Mouse (Mus musculus) megakaryocyte progenitor cell, adult 5-6 weeks (primary cell): ENCODE results near the gene Plk3. TPM values are rescaled to one million over a fixed set of nuclear protein-coding genes. Genes with fewer than 3 reads are reported as not detected.
"Not testable (repeated sequence)": the region's sequence is repeated elsewhere in the genome, so short reads cannot be mapped to it uniquely, and the experiment has no call there.

Experiments used
- ATAC-seq: replicated peaks from 2 replicates; pipeline ENCODE4 v1.8.0; 2016; ENCODE audit warnings: mild to moderate bottlenecking, moderate TSS enrichment, inconsistent platforms; ENCODE audit not compliant: poor library complexity
- total RNA-seq, 2 experiments: library from RNA; stranded (forward) in 1 of 2; stranded (reverse) in 1 of 2; fragments of 157-497, 149-512 nt in 1 of 2; fragments of 200-1000 nt in 1 of 2; gene quantifications; 2 replicates each; pipeline versions ENCODE4 v1.2.3 to v1.2.4; 2015 to 2017

The Plk3 gene
- total RNA-seq (2015), result 1.4 and 2.0 TPM in 2 replicates
- 1.1 and 4.1 TPM in 2 replicates for total RNA-seq (2017)

DNA sequence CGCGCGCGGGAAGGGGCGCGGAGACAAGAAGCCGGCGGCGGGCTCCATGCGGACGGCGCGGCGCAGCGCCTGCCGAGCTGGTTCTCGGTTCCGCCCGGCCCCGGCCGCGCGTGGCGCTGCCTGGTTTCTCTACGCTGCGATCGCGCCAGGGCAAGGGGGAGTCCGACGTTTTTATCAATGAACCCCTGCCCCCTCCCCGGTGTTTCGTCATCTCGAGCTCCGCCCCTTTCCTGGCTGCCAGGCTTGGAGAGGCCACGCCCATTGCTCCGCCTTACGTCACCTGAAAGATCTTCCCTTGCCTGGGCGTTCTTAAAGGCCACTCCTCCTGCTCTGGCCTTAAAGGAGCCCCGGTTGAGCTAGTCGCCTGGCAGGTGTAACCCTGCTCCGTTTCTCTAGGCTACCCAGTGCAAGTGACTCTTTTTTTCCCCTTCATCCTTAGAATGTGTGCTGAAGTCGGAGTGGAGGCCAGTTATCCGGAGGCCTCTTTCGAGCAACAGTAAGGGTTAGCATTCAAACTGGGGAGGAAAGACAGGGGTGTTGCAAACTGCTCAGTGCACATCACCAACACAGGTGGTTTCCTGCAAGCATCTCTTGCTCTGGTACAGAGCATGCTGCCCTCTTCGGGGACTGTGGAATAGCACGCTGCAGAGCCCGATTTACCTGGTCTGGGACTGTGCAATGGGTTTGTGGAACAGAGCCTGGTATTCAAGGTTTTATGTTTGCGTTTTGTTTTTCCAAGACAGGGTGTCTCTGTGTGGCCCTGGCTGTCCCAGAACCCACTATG is at the start of gene Plk3:
Gene Plk3, minus strand, starts transcription at position 147 of the 784 bp plus-strand sequence.
- peak; percentile 93 for ATAC-seq

DNA sequence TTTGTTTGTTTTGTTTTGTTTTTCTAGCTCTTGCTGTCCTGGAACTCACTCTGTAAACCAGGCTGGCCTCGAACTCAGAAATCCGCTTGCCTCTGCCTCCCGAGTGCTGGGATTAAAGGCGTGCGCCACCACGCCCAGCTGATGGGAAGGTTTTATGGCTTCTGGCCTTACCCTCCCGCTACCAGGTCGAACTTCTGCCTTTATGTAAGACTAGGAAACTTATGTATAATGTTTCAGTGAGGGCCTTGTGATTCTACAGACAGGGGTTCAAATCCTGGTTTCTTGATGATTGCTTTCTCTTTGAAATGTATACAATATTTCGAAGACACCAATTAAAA is 49.0 kb upstream of the Plk3 start:
- not testable (repeated sequence) for ATAC-seq

DNA sequence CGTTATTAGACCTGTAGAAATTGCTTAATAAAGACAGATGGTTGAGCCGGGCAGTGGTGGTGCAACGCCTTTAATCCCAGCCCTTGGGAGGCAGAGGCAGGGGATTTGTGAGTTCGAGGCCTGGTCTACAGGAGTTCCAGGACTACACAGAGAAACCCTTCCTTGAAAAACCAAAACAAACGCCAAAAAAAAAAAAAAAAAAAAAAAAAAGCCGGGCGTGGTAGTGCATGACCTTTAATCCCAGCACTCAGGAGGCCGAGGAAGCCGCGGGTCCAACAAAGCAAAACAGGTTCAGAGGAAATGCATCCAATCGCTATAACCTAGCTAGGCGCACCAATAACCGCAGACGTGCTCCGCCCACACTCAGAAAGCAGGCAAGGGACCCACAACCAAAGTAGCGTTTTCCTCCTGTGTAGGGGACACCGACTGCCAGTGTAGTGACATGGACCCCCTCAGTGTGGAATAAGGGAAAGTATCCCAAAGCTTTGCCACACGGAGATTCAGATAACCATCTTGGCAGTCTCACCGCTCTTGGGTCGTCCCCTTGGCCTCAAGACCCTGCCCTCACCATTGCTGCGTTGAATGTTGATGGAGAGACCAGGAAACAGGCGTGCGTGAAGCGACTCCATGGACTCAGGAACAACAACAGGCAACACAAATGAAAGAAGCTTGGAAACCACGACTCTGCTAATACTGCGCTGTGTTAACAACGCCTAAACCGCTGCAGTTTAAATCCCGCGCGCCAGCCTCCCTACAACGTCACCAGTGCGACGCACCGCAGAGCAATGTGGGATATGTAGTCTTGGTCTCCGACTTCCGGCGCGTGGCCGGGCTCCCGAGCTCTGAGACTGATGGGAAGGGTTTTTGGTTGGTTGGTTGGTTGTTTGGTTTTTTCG is 48.3 kb upstream of the Plk3 start, which contains the start of gene Kif2c:
Gene Kif2c, minus strand, starts transcription at position 777 of the 896 bp plus-strand sequence.
- peak; percentile 99 for ATAC-seq

DNA sequence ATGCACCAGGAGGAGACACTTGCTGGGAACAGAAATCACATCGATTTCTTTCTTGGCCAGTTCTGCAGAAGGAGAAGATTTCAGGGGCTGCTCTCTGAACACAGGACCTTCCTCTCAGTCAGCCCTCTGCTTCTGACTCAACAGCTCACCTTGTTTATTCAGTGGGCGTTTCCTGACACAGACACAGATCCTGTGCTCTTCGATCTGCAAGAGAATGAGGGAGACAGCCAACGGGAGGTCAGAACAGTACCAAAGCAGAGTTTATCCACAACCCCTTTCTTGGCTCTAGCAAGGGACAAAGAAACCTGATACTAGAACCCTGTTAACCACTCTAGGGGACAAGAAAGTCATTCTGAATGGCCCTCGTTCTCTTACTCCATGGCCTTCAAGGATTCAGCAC is 36.2 kb upstream of the Plk3 start:
- no peak for ATAC-seq

DNA sequence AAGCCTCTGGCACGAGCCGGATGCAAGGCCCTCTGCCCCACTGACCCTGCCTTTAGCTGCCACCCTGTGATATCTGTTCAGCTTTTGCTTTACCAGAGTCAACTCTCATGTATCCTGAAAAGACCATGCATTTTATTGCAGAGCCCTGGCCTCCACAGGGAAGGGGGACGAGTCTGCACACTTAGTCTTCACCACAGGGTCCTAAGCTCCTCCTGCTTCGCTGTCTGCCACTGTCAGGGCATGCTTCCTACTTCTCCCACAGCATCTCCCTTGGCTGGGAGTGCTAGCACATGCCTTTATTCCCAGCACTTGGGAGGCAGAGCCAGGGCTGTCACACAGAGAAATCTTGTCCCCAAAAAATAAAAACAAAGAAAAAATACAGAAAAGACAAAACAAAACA is 27.4 kb upstream of the Plk3 start:
- no peak for ATAC-seq

DNA sequence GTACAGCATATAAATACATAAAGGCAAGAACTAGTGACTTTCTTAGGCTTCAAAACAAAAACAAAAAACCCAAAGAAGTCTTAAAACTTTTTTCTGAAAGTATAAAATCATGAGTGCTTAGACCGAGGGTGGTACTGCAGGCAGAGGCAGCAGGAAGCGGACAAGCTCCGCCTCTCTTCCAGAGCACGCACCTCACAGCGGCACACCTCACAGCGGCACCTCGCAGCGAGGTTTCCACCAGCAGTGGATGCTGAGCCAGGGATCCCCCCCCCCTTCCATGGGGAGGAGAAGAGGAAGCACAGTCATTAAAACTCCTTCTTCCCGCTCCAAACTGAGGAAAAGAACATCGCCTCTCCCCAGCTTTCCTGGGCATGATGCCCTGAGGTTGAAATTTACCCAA is 25.9 kb upstream of the Plk3 start:
- no peak for ATAC-seq

DNA sequence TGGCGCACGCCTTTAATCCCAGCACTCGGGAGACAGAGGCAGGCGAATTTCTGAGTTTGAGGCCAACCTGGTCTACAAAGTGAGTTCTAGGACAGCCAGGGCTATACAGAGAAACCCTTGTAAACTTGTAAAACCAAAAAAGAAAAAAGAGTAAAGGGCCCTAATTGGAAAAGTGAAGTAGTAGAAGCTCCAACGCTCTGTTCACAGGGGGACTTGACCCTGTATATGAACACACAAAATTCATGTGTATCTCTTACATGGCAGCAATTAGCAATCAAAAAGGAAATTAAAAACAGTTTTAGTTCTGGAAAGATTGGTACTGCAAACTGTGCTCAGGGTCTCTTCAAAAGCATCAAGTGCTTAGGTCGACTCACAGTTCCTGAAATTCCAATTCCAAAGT is 22.6 kb upstream of the Plk3 start:
- no peak for ATAC-seq

DNA sequence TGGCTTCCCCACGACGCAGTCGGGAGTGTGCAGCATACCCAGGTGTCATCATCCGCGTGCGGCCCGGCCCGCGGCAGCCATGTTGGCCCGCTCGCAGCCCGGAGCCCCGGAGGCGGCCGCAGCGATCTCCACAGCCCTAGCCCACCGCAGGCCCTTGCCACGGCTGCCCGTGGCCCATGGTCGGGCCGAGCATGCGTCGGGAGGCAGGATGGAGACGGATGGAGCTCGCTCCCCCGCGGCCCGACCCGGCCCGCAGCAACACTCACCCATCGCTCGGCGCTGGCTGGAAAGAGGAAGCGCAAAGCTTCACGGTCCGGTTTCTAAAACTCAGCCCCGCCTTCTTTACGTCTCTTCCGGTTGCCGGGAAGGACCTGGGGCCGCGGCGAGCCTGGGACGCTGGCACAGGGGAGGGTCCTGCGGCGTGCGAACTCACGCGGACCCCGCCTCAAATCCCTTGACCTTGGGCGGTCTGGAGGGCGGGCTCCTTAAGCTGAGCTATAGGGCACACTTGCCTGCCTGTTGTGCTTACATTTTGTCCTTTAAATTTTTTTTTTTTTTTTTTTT is 22.1 kb upstream of the Plk3 start, which contains the start of gene Rps8:
Gene Rps8, minus strand, starts transcription at position 452 of the 564 bp plus-strand sequence.
- ATAC-seq, result peak; percentile 89

DNA sequence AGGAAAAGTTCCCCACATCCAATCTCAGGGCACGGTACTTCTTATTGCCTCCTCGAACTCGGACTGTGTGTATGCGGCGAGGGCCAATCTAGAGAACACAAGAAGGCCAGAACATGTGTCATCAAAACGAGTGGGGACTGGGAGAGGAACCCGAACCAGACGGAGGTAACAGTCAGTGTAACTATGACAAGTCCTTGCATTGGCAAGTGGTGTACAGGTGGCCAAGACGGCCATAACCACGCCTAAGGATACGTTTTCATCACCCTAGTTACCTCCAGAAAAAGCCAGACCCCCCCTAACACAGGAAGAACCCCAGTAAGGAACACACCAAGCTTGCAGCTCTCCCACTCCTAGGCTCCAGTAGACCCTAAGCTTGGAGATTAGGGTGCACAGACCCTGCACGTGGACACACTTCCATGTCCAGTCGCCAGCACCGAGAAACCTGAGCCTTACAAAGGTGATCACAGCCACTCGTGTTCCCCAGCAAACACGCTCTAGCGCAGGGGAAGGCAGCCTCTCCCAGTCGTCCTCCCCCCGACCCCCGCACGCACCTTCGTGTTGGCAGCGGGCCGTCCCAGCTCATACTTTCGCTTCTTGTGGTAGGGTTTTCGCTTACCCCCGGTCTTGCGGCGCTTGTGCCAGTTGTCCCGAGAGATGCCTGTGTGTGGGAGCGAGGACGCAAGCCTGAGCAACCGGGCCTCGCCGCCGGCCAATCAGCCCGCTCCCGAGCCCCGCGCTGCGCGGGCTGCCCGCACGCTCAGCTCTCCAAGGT is 21.4 kb upstream of the Plk3 start:
- ATAC-seq, result no peak

DNA sequence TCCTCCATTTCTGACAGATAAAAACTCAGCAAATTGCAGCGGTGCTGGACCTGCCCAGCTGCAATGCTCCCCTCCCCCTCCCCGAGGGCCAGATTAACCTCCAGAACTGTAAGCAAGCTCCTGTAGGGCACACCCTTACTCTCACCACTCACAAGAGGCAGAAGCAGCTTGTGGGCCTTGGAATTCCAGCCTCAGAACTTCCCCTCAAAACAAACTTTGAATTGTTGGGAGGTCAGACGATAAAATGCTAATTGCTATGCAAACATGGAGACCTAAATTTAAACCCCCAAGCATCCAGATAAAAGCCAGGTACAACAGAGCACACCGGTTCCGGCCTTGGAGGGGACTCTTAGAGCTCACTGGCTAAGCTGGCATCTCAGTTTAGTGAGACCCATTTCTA is 19.0 kb upstream of the Plk3 start:
- ATAC-seq, result no peak

DNA sequence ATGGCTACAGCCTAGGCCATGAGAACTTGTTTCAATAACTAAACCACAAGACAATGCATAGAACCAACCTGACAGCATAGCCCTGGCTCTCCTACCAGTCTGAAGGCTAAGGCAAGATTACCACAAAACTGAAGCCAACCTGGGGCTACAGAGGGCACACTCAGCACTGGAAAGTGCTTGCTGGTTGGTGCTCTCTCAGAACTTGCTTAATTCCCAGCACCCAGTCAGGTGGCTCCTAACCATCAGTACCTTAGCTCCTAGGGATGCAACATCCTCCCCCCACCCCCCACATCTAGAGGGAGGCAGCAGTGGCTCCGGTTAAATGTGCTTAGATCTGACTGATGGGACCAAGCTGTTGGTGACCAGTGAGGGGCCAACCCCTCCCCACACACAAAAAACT is 17.7 kb upstream of the Plk3 start:
- no peak for ATAC-seq

DNA sequence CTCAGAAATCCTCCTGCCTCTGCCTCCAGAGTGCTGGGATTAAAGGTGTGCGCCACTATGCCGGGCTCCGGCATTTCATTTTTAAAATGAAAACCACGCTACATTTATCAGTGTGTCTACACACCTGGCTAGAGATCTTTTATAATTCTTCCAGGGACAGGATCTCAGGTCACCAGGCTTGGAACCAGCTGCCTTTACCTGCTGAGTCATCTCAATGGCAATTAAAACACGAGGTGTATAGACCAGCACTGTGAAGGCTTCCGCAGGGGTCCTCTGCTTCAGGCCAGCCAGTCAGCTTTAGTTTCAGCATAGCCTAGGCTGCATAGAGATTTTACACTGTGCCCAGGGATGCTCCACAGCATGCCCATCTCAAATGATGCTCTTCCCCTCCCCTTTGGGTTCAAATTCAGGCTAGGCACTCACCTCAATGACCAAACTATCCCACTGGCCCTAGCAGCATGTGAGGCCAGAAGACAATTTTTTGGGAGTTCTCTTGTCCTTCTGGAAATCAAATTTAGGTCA is 16.5 kb upstream of the Plk3 start:
- no peak for ATAC-seq

DNA sequence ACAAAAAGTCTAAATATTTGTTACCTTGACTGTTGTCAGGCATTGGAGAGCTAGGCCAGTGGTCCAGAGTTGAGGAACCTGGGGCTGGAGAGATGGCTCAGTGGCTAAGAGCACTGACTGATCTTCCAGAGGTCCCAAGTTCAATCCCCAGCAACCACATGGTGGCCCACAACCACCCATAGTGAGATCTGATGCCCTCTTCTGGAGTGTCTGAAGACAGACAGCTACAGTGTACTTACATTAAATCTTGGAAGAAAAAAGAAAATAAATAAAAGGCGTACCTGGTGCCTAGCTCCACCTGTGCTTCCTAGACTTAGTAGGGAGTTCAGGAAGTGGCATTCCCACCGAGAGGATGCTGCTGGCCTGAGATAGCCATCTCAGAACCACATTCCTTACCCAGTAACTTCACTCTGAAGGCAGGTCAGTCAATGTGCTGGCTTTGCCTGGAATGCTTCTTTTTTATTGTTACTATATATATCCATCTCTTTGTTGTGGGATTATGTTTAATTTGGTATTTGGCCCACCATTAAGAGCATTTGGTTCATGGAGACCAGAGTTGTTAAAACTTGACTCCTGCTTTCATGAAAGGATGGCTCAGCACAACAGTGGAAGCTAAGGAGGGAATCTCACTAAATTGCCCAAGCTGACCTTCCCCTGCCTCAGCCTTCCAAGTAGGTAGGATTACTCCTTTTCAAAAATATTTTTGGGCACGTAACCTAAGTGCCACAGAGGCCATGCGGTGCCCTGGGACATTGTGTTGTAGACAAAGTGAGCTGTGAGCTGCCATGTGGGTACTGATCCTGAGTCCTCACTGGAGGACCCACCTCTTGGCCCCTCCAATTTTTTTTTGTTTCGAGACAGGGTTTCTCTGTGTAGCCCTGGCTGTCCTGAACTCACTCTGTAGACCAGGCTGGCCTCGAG is 15.8 kb upstream of the Plk3 start:
- ATAC-seq, result no peak

DNA sequence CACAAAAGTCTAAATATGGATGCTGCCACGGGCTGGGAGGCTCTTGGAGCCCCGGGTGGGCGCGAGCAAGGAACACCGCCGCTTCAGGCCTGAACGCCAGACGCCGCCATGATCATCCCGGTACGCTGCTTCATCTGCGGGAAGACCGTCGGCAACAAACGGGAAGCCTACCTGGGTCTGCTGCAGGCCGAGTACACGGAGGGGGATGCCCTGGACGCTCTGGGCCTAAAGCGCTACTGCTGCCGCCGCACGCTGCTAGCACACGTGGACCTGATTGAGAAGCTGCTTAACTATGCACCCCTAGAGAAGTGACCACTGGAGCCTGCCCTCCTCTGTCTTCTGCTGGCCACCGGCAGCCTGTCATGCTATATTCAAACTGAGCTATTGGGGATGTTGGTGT is 15.1 kb upstream of the Plk3 start:
- ATAC-seq, result no peak

DNA sequence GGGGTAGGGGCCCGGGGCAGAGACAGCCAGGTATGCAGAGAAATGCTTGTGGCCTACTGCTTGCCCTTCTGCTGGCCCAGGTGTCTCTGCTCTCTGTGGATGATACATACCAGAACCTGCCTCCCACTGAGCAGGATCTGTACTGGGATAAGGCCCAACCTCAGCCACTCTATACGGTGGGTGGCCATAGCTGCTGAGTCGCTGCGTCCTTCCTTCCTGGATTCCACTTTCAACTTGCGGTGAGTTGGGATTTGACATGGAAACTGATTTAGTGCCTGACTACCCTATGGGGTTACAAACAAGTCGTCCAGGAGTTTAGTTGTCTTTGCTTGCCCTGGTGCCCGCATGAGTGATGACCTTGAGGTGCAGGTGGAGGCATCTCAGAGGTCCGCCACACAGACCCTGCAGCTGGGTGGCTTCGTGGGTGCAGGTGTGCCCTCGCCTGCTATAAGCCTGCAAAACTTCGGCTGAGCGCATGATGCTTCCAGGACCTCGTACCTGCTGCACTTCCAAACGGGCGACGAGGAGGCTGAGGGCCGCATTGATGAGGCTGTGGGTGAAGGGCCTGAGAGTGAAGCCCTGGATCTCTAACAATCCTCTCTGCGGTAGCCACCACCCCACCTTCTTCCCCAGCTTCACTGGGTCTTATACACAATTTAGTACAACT is 14.4 kb upstream of the Plk3 start:
- no peak for ATAC-seq

DNA sequence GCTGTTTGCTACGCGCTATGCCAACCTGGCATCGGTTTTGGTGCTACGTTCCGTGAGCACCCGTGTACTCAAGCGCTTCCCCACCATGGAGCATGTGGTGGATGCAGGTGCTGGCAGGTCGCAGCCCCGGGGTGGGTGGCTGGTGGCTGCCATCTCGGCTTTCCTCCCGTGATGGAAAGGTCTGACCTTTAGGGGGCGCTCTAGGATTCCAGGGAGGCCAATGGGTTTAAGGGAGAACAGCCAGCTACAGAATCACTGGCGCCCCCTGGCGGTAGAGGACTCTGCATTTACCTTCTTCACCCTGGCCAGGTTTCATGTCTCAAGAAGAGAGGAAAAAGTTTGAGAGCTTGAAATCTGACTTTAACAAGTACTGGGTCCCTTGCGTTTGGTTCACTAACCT is 12.4 kb upstream of the Plk3 start:
- ATAC-seq, result peak; percentile 82

DNA sequence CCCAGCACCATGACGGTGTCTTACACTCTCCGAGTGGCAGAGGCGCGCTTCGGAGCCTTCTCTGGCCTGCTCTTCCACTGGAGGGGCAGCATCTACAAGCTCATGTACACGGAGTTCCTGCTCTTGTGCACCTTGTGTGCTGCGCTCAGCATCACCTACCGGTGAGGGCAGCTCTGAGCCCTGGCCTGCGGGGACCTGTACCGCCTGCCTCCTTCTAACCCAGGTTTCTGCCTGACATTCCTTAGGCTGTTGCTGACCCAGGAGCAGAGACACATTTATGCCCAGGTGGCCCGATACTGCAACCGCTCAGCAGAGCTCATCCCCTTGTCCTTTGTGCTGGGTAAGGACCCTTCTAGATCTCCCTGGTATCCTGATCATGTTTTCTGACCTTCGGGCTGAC is 11.5 kb upstream of the Plk3 start:
- ATAC-seq, result no peak

DNA sequence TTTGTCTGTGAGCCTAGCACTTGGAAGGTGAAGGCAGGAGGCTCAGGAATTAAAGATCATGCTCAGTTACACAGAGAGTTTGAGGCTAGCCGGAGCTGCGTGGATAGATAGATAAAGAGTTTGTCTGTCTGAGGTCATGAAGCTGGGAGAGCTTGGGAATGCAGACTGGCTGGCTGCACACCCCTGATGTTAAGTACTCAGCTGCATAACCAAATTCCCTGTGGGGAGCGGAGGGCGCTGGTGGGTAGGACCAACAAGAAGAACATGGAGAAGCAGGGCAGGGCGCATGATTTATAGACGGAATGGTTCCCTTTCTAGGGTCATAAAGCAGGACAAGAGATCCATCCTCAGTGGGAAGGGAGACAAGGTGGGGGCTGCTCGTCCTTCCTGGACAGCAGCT is 9.3 kb upstream of the Plk3 start:
- ATAC-seq, result no peak

DNA sequence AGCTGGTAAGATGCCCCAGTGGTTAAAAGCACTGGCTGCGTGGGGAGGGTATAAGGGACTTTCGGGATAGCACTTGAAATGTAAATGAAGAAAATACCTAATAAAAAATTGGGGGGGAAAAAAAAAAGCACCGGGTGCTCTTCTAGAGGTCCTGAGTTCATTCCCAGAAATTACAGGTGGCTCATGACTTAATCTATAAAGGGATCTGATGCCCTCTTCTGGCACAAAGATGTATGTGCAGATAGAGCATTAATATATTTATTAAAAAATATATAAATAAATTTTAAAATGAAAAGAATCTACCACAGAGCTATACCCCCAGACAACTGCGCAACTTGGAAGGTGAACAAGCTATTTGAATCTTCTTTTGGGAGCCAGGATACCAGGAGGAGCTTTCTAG is 6.8 kb upstream of the Plk3 start:
- ATAC-seq, result no peak
